Mouse (Mus musculus) CH12.LX (cell line): ENCODE measurements at regions not wholly inside any gene's neighbourhood (a gene's known extent, or its start where the extent isn't known, plus 50 kb on each side); places are given as distances from the start of the nearest gene placed in this dataset.

ENCODE experiments used
- DNase-seq: peaks from one replicate; pipeline ENCODE4 v3.0.0-alpha.2; 2013; ENCODE audit errors: extremely low read depth
- H3K27ac ChIP-seq: 2 replicates; pipeline ENCODE4 v1.5.1; 2012; ENCODE audit warnings: low read depth, mild to moderate bottlenecking, control low read depth, moderate library complexity; ENCODE audit not compliant: insufficient read depth
- H3K27me3 ChIP-seq: replicated peaks from 2 replicates; pipeline ENCODE3; 2012; ENCODE audit warnings: inconsistent platforms
- H3K36me3 ChIP-seq, 2 experiments: replicated peaks in 1 of 2; 2 replicates each; pipeline versions ENCODE3 to v1.6.1; 2012; ENCODE audit warnings: inconsistent platforms in 1 of 2, low read length in 1 of 2, mild to moderate bottlenecking in 1 of 2, mixed read lengths in 1 of 2, moderate library complexity in 1 of 2; ENCODE audit not compliant: control insufficient read depth in 1 of 2, insufficient read depth in 1 of 2
- H3K4me1 ChIP-seq, 2 experiments: 2 replicates each; pipeline ENCODE4 v1.6.1; 2012; ENCODE audit warnings: inconsistent platforms in 1 of 2, moderate library complexity in 1 of 2; ENCODE audit not compliant: insufficient read depth in 2 of 2, control insufficient read depth in 1 of 2
- H3K4me2 ChIP-seq: 2 replicates; pipeline ENCODE4 v1.6.1; 2012; ENCODE audit warnings: low read depth, mild to moderate bottlenecking, control low read depth; ENCODE audit not compliant: poor library complexity, insufficient read depth, severe bottlenecking
- H3K4me3 ChIP-seq, 3 experiments: fragments of 150-350 bp in 1 of 3; sonication (generic) in 1 of 3; replicated peaks in 1 of 3; 2 replicates each; pipeline versions ENCODE3 to v1.5.1; 2011 to 2012; ENCODE audit warnings: low read depth in 2 of 3, low read length in 2 of 3, mild to moderate bottlenecking in 2 of 3, moderate library complexity in 2 of 3, control low read depth in 1 of 3, improper control_type of control experiment in 1 of 3, inconsistent platforms in 1 of 3, mixed read lengths in 1 of 3; ENCODE audit not compliant: poor library complexity in 1 of 3
- H3K79me2 ChIP-seq: replicated peaks from 2 replicates; pipeline ENCODE4 v1.6.1; 2012; ENCODE audit warnings: mild to moderate bottlenecking, moderate library complexity; ENCODE audit not compliant: control insufficient read depth, poor library complexity, insufficient read depth, severe bottlenecking; ENCODE audit errors: extremely low read depth
- H3K9ac ChIP-seq: 2 replicates; pipeline ENCODE4 v1.6.1; 2012; ENCODE audit warnings: low read depth, mild to moderate bottlenecking, control low read depth, moderate library complexity; ENCODE audit not compliant: insufficient read depth
- H3K9me3 ChIP-seq: replicated peaks from 2 replicates; pipeline ENCODE3; 2012; ENCODE audit warnings: low read length, inconsistent platforms, mixed read lengths
- BHLHE40 ChIP-seq: IDR thresholded peaks from 2 replicates; pipeline ENCODE4 v1.6.1; 2011; ENCODE audit warnings: mild to moderate bottlenecking, low read depth, low read length, improper control_type of control experiment
- CHD1 ChIP-seq: IDR thresholded peaks from 2 replicates; pipeline ENCODE4 v1.6.1; 2012; ENCODE audit warnings: low read depth, low read length, improper control_type of control experiment, inconsistent platforms
- CHD2 ChIP-seq: IDR thresholded peaks from 2 replicates; pipeline ENCODE4 v1.6.1; 2011; ENCODE audit warnings: low read length, improper control_type of control experiment
- EP300 ChIP-seq: IDR thresholded peaks from 2 replicates; pipeline ENCODE4 v1.6.1; 2011; ENCODE audit warnings: low read length, improper control_type of control experiment
- GABPA ChIP-seq: IDR thresholded peaks from 2 replicates; pipeline ENCODE4 v1.6.1; 2012; ENCODE audit warnings: low read depth, low read length, improper control_type of control experiment, inconsistent platforms; ENCODE audit not compliant: insufficient replicate concordance
- JUND ChIP-seq: conservative IDR thresholded peaks from 2 replicates; pipeline ENCODE4 v1.6.1; 2011; ENCODE audit warnings: low read depth, low read length, improper control_type of control experiment
- KAT2A ChIP-seq: IDR thresholded peaks from 2 replicates; pipeline ENCODE4 v1.6.1; 2012; ENCODE audit warnings: low read length, improper control_type of control experiment, inconsistent platforms; ENCODE audit not compliant: insufficient replicate concordance
- MAX ChIP-seq: IDR thresholded peaks from 2 replicates; pipeline ENCODE4 v1.6.1; 2011; ENCODE audit warnings: low read length, improper control_type of control experiment
- MXI1 ChIP-seq: IDR thresholded peaks from 2 replicates; pipeline ENCODE4 v1.6.1; 2011; ENCODE audit warnings: mild to moderate bottlenecking, low read depth, low read length, improper control_type of control experiment
- NELFE ChIP-seq: IDR thresholded peaks from 2 replicates; pipeline ENCODE4 v1.6.1; 2011; ENCODE audit warnings: low read depth, low read length, improper control_type of control experiment
- POLR2A ChIP-seq: IDR thresholded peaks from 2 replicates; pipeline ENCODE4 v1.6.1; 2011; ENCODE audit warnings: low read depth, mild to moderate bottlenecking, improper control_type of control experiment, low read length
- POLR2AphosphoS2 ChIP-seq: IDR thresholded peaks from 2 replicates; pipeline ENCODE4 v1.6.1; 2011; ENCODE audit warnings: low read depth, low read length, improper control_type of control experiment
- RCOR1 ChIP-seq: conservative IDR thresholded peaks from 2 replicates; pipeline ENCODE4 v1.6.1; 2012; ENCODE audit warnings: low read depth, mild to moderate bottlenecking, inconsistent platforms, low read length, improper control_type of control experiment
- SIN3A ChIP-seq: IDR thresholded peaks from 2 replicates; pipeline ENCODE4 v1.6.1; 2012; ENCODE audit warnings: low read length, improper control_type of control experiment, inconsistent platforms
- TBP ChIP-seq: conservative IDR thresholded peaks from 2 replicates; pipeline ENCODE4 v1.6.1; 2011; ENCODE audit warnings: low read depth, low read length, improper control_type of control experiment
- USF1 ChIP-seq: IDR thresholded peaks from 2 replicates; pipeline ENCODE4 v1.6.1; 2014; ENCODE audit warnings: low read depth, mild to moderate bottlenecking, inconsistent platforms, low read length, improper control_type of control experiment
- USF2 ChIP-seq: conservative IDR thresholded peaks from 2 replicates; pipeline ENCODE4 v1.6.1; 2011; ENCODE audit warnings: low read depth, low read length, improper control_type of control experiment
- ZC3H11A ChIP-seq: IDR thresholded peaks from 2 replicates; pipeline ENCODE4 v1.6.1; 2012; ENCODE audit warnings: low read depth, mild to moderate bottlenecking, inconsistent platforms, low read length, improper control_type of control experiment
- ZMIZ1 ChIP-seq: IDR thresholded peaks from 2 replicates; pipeline ENCODE4 v1.6.1; 2012; ENCODE audit warnings: low read depth, mild to moderate bottlenecking, inconsistent platforms, low read length, improper control_type of control experiment
- ZNF384 ChIP-seq: IDR thresholded peaks from 2 replicates; pipeline ENCODE4 v1.6.1; 2012; ENCODE audit warnings: low read depth, low read length, improper control_type of control experiment, inconsistent platforms
- dilution Hi-C: fragments of 300-500 bp; cut with MboI; formaldehyde crosslinking; loops from 2 replicates; pipeline ENCODE4 v1.14.3; 2020; ENCODE audit warnings: low sequenced_read_pairs; ENCODE audit not compliant: extremely low pct_unique_long_range_greater_than_20kb, extremely low pct_ligation_motif_present
- in situ Hi-C: fragments of 300-500 bp; cut with MboI; formaldehyde crosslinking; loops from 3 replicates; pipeline ENCODE4 v1.14.3; 2019; ENCODE audit warnings: low sequenced_read_pairs, low pct_ligation_motif_present, low pct_unique_long_range_greater_than_20kb, mixed read lengths

DNA sequence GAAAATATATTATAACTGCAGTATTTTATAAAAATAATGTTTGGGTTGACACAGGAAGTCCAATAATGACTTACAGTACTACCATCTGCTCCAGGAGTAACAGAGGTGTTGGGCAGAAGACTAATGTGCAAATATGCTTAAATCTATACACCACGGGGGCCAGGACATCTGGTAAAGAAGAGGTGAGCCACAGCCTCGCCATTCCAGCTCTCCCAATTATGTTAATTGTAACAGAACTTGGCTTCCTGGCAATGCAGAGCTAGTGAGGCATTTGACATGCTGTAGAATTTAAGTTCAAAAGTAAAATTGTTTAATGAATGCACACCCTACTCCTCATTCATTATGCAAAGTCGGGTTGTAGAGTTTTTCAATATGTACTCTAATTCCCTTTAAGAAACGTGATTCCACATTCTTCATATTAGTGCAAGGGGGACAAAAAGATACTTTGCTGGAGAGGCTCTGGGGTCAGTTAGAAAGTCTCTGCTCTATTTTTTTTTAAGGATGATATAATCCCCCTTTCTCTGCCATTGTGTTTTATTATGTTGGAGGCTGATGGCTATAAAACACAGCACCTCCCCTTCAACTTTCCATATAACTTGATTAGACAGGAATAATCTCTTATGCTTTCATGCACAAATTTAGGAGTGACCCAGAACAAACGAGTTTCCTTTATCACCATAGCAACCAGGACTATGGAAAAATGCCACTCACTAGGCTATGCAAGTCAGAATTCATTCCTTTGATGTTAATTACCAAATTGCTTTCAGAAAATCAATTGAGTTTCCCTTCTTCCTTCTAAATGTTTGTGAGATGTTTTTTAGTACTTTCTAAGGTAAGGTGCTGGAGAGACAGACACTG is 188.8 kb upstream of the Tenm2 start:
- Histone ChIP-seq H3K4me1 (no peaks in the 10 kb centered on the region), H3K4me2 (no peak overlapping the region), H3K27ac (no peak overlapping the region), H3K36me3 (no peaks in the 10 kb centered on the region), H3K4me3 (no peak overlapping the region), H3K9ac (no peak overlapping the region), H3K9me3 (peaks cover 51% of the 10 kb centered on the region), H3K79me2 (no peaks in the 10 kb centered on the region), H3K27me3 (no peaks in the 10 kb centered on the region)
- DNase-seq: no peak
- TF ChIP-seq GABPA: no peak
- TF ChIP-seq NELFE: no peak
- no peak for TF ChIP-seq CHD1
- dilution Hi-C loops: no loop called here
- in situ Hi-C loops: no loop called here

DNA sequence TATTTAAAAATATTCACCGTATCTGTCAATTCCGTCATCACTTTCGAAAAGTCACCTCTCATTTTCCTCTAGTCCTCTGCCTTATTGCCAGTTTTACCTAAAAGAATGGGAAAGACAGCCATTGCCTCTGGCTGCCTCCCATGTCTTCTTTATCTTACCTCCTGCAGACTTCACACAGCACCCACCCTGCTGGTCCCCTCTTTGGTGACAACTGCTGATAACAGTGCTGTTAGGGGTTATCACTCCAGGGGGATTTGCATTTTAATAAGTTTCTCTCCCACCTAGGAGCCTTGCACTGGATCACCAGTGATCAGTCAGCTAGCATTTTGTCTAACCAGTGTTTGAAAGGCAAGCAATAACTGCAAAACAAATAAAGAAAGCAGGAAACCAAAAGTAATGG is 177.1 kb upstream of the Tenm2 start:
- Histone ChIP-seq H3K27ac (no peak overlapping the region), H3K79me2 (no peaks in the 10 kb centered on the region), H3K9me3 (peaks cover 50% of the 10 kb centered on the region), H3K4me2 (no peak overlapping the region), H3K4me1 (no peaks in the 10 kb centered on the region), H3K36me3 (no peaks in the 10 kb centered on the region), H3K27me3 (no peaks in the 10 kb centered on the region), H3K4me3 (no peak overlapping the region), H3K9ac (no peak overlapping the region)
- DNase-seq: no peak
- dilution Hi-C loops: no loop called here
- in situ Hi-C loops: no loop called here
- TF ChIP-seq POLR2A: no peak

DNA sequence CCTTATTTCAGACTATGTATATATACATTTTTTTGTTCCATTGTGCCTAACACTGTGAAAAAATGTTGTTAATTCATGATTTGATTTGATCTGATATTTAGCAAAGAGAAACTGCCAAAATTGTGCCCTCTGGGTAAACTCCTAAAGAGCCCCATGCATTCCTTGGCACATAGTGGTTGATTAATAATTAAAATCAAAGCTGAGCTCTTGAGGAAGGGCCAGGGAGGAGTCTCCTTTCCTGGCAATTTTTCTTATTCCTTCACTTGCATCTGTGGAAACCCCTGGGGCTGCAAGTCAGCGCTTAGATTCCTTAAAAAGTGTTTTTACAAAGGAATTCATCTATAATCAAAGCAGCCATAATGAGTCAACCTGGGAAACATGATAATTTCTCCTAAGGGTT is 132.2 kb upstream of the Tenm2 start:
- in situ Hi-C loops (no loop called here), dilution Hi-C loops (no loop called here)
- no peak overlapping the region for H3K9ac ChIP-seq
- no peak overlapping the region for H3K4me2 ChIP-seq
- H3K27ac ChIP-seq: no peak overlapping the region
- no peak overlapping the region for H3K4me3 ChIP-seq
- DNase-seq: no peak
- no peak for TF ChIP-seq MXI1
- no peak for TF ChIP-seq RCOR1
- no peak for TF ChIP-seq CHD2
- TF ChIP-seq MAX: no peak
- TF ChIP-seq TBP: no peak
- TF ChIP-seq ZMIZ1: no peak
- TF ChIP-seq USF2: no peak
- no peak for TF ChIP-seq GABPA
- TF ChIP-seq USF1: no peak
- TF ChIP-seq KAT2A: no peak
- TF ChIP-seq POLR2A: no peak
- TF ChIP-seq SIN3A: no peak
- TF ChIP-seq JUND: no peak
- TF ChIP-seq ZNF384: no peak
- TF ChIP-seq POLR2AphosphoS2: no peak
- no peak for TF ChIP-seq EP300
- no peak for TF ChIP-seq ZC3H11A
- no peak for TF ChIP-seq BHLHE40
- no peaks in the 10 kb centered on the region for H3K36me3 ChIP-seq
- H3K4me1 ChIP-seq: no peaks in the 10 kb centered on the region
- no peaks in the 10 kb centered on the region for H3K27me3 ChIP-seq
- H3K79me2 ChIP-seq: no peaks in the 10 kb centered on the region
- peaks cover 28% of the 10 kb centered on the region for H3K9me3 ChIP-seq
